Mouse (Mus musculus) myocyte (in vitro differentiated cells): ENCODE results near the gene Dirc2. TPM values are rescaled to one million over a fixed set of nuclear protein-coding genes. Genes with fewer than 3 reads are reported as not detected.

ENCODE experiments used
- H3K27me3 ChIP-seq: one replicate; pipeline ENCODE4 v1.6.1; 2011; ENCODE audit not compliant: control insufficient read depth, insufficient read depth, insufficient read length
- H3K36me3 ChIP-seq: one replicate; pipeline ENCODE4 v1.6.1; 2011; ENCODE audit not compliant: control insufficient read depth, insufficient read depth
- H3K4me2 ChIP-seq: one replicate; pipeline ENCODE4 v1.6.1; 2011; ENCODE audit warnings: low read depth, control low read depth
- H3K4me3 ChIP-seq: one replicate; pipeline ENCODE4 v1.5.1; 2011; ENCODE audit warnings: mild to moderate bottlenecking, control low read depth, moderate library complexity
- H3K79me2 ChIP-seq: one replicate; pipeline ENCODE4 v1.6.1; 2011; ENCODE audit not compliant: control insufficient read depth, insufficient read depth
- H3ac ChIP-seq: one replicate; pipeline ENCODE4 v1.6.1; 2011; ENCODE audit not compliant: control insufficient read depth, insufficient read length
- CEBPB ChIP-seq: IDR thresholded peaks from 2 replicates; pipeline ENCODE4 v1.6.1; 2011; ENCODE audit warnings: mild to moderate bottlenecking, moderate library complexity; ENCODE audit not compliant: poor library complexity, insufficient read depth, severe bottlenecking
- E2F4 ChIP-seq: IDR thresholded peaks from one replicate; pipeline ENCODE4 v1.6.1; 2011; ENCODE audit warnings: mild to moderate bottlenecking, control low read depth, moderate library complexity; ENCODE audit not compliant: insufficient read depth
- MAX ChIP-seq: IDR thresholded peaks from one replicate; pipeline ENCODE4 v1.6.1; 2011; ENCODE audit warnings: low read depth, mild to moderate bottlenecking, control low read depth
- MYOD1 ChIP-seq, 3 experiments: IDR thresholded peaks; one replicate each; pipeline ENCODE4 v1.6.1; 2011; ENCODE audit warnings: control low read depth in 2 of 3, low read depth in 2 of 3, mild to moderate bottlenecking in 2 of 3, moderate library complexity in 1 of 3; ENCODE audit not compliant: insufficient read length in 2 of 3, control insufficient read depth in 1 of 3
- MYOG ChIP-seq, 3 experiments: IDR thresholded peaks; one replicate each; pipeline ENCODE4 v1.6.1; 2011; ENCODE audit warnings: control low read depth in 2 of 3, low read depth in 2 of 3, mild to moderate bottlenecking in 2 of 3; ENCODE audit not compliant: insufficient read length in 2 of 3, control insufficient read depth in 1 of 3, insufficient read depth in 1 of 3
- POLR2A ChIP-seq: IDR thresholded peaks from one replicate; pipeline ENCODE4 v1.6.1; 2011; ENCODE audit warnings: low read depth, mild to moderate bottlenecking, control low read depth, moderate library complexity; ENCODE audit not compliant: insufficient read length
- POLR2AphosphoS2 ChIP-seq: IDR thresholded peaks from one replicate; pipeline ENCODE4 v1.6.1; 2011; ENCODE audit warnings: low read depth, control low read depth; ENCODE audit not compliant: insufficient read length
- REST ChIP-seq: IDR thresholded peaks from one replicate; pipeline ENCODE4 v1.6.1; 2011; ENCODE audit warnings: mild to moderate bottlenecking, control low read depth, moderate library complexity; ENCODE audit not compliant: insufficient read depth, insufficient read length
- SRF ChIP-seq: IDR thresholded peaks from one replicate; pipeline ENCODE4 v1.6.1; 2011; ENCODE audit warnings: low read depth; ENCODE audit not compliant: control insufficient read depth, insufficient read length
- TCF12 ChIP-seq: IDR thresholded peaks from one replicate; pipeline ENCODE4 v1.6.1; 2011; ENCODE audit warnings: mild to moderate bottlenecking, control low read depth; ENCODE audit not compliant: poor library complexity, insufficient read depth, severe bottlenecking
- TCF3 ChIP-seq: IDR thresholded peaks from one replicate; pipeline ENCODE4 v1.6.1; 2011; ENCODE audit warnings: low read depth, control low read depth; ENCODE audit not compliant: insufficient read length
- USF1 ChIP-seq: IDR thresholded peaks from one replicate; pipeline ENCODE4 v1.6.1; 2011; ENCODE audit warnings: low read depth, mild to moderate bottlenecking, control low read depth, moderate library complexity
- polyA plus RNA-seq: library from polyadenylated mRNA; unstranded; fragments of >200 nt; fragmentation: generic; extraction: Trizol; gene quantifications from one replicate; pipeline ENCODE4 v1.2.1, GENCODE M21; 2012; ENCODE audit warnings: missing spikeins

Dirc2 gene
- polyA plus RNA-seq, 1 experiment: 19.3 TPM

- Histone ChIP-seq H3K4me3 (peak within 1 kb of the TSS; percentile 55), H3K4me2 (peak within 1 kb of the TSS; percentile 80), H3K36me3 (no peaks in the 10 kb centered on the region), H3K79me2 (peaks cover 14% of the 10 kb centered on the region), H3ac (peak within 1 kb of the TSS; percentile 75), H3K27me3 (no peaks in the 10 kb centered on the region)
- TF ChIP-seq USF1 (peak; percentile 97), TCF12 (no peak), POLR2AphosphoS2 (peak; percentile 87), MYOG (IDR thresholded peaks at IDR 0.05; ENCODE audit: control insufficient read depth in 1 of 3, insufficient read depth in 1 of 3, insufficient read length in 2 of 3, low read depth in 2 of 3) (peak in 2 of 3 experiments; percentile 4 to 10), TCF3 (no peak), REST (no peak), MYOD1 (IDR thresholded peaks at IDR 0.05; ENCODE audit: control insufficient read depth in 1 of 3, insufficient read length in 2 of 3, low read depth in 2 of 3) (peak in 1 of 3 experiments; percentile 24), MAX (peak; percentile 81), SRF (no peak), POLR2A (peak; percentile 90)
Observed at GRCm38 (mm10) chr16:35769878-35770657, 912 bp upstream of the Dirc2 start, which contains the start of gene Hspbap1. Gene Hspbap1, plus strand, starts transcription at chr16:35770375.

- peak overlapping the region; percentile 55 for H3K4me3 ChIP-seq
- peaks cover 17% of the 10 kb centered on the region for H3K79me2 ChIP-seq
- H3K4me2 ChIP-seq: peak overlapping the region; percentile 88
- no peaks in the 10 kb centered on the region for H3K36me3 ChIP-seq
- TF ChIP-seq USF1 (no peak), REST (no peak), POLR2A (no peak), TCF3 (no peak), TCF12 (no peak), SRF (no peak)
- H3K27me3 ChIP-seq: no peaks in the 10 kb centered on the region
- peak overlapping the region; percentile 75 for H3ac ChIP-seq
Observed at GRCm38 (mm10) chr16:35768469-35768784, 729 bp downstream of the Dirc2 start.

GRCm38 (mm10) chr16:35766366-35766765 is 2.8 kb downstream of the Dirc2 start:
- TF ChIP-seq TCF3 (no peak), TCF12 (no peak), POLR2AphosphoS2 (no peak), SRF (no peak), E2F4 (no peak), MYOG (IDR thresholded peaks at IDR 0.05; ENCODE audit: control insufficient read depth in 1 of 3, insufficient read depth in 1 of 3, insufficient read length in 2 of 3, low read depth in 2 of 3) (no peak), USF1 (no peak), MYOD1 (IDR thresholded peaks at IDR 0.05; ENCODE audit: control insufficient read depth in 1 of 3, insufficient read length in 2 of 3, low read depth in 2 of 3) (no peak)
- Histone ChIP-seq H3K27me3 (no peaks in the 10 kb centered on the region), H3K79me2 (peaks cover 11% of the 10 kb centered on the region), H3K36me3 (no peaks in the 10 kb centered on the region), H3ac (no peak overlapping the region), H3K4me2 (no peak overlapping the region), H3K4me3 (no peak overlapping the region)

GRCm38 (mm10) chr16:35765449-35765848 is 3.7 kb downstream of the Dirc2 start:
- TF ChIP-seq MAX: no peak
- TF ChIP-seq POLR2A: no peak
- TF ChIP-seq MYOG (IDR thresholded peaks at IDR 0.05; ENCODE audit: control insufficient read depth in 1 of 3, insufficient read depth in 1 of 3, insufficient read length in 2 of 3, low read depth in 2 of 3): no peak
- TF ChIP-seq CEBPB: no peak
- TF ChIP-seq REST: no peak
- no peak for TF ChIP-seq TCF3
- TF ChIP-seq E2F4: no peak
- TF ChIP-seq POLR2AphosphoS2: no peak
- no peak for TF ChIP-seq USF1
- no peak for TF ChIP-seq TCF12
- no peak for TF ChIP-seq SRF
- TF ChIP-seq MYOD1 (IDR thresholded peaks at IDR 0.05; ENCODE audit: control insufficient read depth in 1 of 3, insufficient read length in 2 of 3, low read depth in 2 of 3): no peak
- Histone ChIP-seq H3K4me2 (no peak overlapping the region), H3K79me2 (peaks cover 4% of the 10 kb centered on the region), H3ac (no peak overlapping the region), H3K4me3 (no peak overlapping the region), H3K27me3 (no peaks in the 10 kb centered on the region), H3K36me3 (no peaks in the 10 kb centered on the region)
